Mouse (Mus musculus) urinary bladder, postnatal 25 days (tissue): Measurements from ENCODE around the gene Tmem53.
"Not testable (repeated sequence)": the region's sequence is repeated elsewhere in the genome, so short reads cannot be mapped to it uniquely, and the experiment has no call there.

Experiments used
- DNase-seq: peaks from one replicate; pipeline ENCODE4 v3.0.0; 2022; ENCODE audit warnings: low spot score

Tmem53 gene

DNA sequence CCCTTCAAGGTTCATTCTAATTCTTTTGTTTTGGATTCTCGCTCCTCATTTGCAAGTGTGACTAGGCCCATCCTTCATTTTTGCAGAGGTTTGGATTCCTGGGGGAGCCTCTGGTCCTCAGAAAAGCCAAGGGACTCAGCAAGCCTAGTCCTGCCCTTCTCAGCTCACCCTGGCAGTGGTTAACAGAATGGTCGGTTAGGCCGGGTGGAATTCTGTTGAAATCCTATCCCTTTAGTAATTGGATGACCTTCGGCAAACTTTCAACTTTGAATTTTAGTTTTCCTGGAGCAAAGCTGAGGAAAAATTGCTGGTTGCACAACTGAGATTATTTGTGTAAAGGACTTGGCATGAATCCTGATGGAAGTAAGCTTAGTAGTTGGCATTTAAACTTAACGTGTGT, 600 bp downstream of the Tmem53 start:
- DNase-seq: no peak

DNA sequence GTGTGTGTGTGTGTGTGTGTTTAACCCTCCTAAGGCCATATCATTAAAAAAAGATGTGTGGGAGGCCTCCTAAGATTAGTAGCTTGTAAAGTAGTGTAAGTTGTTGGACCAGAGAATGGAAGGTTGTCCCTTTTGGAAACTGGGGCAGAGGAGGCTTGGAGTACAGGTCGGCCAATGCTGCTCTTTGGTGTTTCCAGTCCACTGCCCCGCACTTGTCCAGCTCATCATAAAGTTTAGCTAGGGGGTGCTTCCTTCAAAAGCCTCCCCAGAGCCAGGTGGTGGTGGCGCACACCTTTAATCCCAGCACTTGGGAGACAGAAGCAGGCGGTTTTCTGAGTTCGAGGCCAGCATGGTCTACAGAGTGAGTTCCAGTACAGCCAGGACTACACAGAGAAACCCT, 1.0 kb downstream of the Tmem53 start:
- no peak for DNase-seq

DNA sequence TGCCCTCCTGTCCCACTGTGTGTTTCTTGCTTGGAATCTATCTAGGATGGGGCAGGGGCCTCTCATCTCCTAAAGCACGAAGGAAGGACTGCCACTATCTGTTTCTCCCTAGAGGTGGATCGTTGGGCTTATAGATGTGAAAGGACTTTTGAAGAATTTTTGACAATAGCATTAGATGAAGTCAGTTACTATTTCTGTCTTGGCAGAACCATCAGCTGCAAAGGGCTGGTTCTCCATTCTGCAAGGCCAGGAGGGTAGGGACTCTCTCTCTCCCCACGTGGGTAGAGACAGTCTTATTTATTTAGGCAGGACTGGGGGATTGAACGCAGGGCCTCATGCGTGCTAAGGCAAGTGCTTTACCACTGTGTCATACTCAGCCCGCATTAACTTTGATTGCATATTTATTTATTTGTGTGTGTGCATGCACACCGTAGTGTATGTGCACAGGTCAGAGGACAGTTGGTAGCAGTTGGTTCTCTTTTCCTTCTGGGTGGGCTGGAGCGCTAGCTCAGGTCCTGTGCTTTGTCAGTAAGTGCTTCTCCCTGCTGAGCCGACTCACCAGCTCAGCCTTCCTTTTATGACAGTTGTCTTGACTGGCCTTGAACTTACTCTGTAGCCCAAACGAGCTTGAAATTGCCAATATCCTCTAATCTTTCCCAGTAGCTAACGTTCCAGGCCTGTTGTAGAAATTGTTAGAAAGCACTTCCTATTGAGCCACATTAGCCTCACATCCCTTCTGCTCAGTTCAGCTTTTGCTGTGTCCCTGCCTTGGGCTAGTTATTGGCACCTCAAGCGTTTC, 1.7 kb downstream of the Tmem53 start:
- DNase-seq: no peak

DNA sequence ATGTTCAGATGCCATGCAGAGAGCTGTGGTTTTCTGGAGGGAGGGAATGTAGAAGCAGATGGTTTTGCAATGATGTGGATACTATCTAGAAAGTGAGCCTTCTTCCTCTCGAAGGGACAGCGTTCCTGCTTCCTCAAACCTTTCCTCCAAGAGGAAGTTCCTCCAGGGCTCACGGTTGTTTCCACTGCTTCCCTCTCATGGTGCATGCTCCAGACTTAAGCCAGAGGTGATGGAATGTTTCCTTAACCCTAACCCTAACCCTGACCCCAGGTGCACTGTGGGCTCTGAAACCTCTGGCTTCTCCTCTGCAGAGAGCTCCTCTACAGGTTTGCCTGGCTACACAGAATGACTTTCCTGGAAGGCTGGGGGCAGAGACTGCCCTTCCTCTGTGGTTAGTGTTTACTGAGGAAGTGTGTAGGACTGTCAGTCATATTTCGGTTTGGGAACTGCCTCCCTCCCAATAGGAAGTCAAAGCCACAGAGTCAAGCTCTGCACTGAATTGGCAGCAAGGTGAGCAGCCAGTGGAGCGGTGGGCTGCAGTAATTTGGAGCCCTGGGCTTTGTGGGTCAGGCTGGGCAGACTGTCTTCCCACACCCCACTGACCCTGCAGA, 2.4 kb downstream of the Tmem53 start:
- no peak for DNase-seq

DNA sequence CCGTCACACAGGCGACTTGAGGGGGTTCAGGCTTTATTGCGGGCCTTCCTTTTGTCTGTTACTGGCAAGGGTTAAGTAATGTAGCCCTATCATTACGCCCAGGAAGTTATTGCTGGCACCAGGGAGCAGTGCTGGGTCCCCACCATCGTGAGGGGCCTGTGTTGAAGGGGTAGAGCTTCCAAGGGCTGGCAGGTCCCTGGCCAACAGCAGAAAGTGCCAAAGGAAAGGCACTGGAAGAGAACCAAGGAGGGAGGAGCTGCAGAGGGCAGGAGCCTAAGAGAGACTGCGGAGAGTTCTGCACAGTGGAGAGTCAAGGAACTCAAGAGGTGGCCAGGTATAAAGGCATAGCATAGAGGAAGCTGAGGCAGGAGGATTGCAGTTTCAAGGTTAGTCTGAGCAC, 2.9 kb downstream of the Tmem53 start:
- no peak for DNase-seq

DNA sequence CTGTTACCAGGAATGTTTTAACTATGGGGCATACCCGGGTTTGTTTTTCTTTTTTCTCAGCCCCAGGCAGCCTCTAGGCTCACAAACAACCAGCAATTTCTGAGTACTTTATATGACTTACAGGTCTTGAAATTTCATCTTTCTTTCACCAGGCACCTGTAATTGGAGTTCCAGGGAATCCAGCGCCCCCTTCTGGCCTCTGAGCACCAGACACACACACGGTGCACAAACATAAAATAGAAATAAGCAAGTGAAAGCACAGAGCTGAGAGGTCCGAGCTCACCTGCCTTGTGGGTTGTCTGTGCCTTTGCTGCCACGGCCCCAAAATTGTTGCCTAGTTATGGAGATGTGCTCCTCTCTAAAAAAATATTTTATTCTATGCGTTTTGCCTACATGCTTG, 8.2 kb downstream of the Tmem53 start:
- not testable (repeated sequence) for DNase-seq

DNA sequence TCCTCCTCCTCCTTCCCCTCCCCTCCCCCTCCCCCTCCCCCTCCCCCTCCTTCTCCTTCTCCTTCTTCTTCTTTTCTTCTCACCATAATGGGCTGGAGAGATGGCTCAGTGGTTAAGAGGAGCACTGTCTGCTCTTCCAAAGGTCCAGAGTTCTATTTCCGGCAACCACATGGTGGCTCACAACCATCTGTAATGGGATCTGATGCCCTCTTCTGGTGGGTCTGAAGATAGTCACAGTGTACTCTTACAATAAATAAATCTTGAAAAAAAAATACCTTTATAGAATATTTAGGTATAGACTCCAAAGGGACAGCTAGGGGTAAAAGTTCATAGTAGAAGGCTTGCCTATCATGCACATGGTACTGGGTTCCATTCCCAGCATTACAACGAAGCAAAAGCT, 9.5 kb downstream of the Tmem53 start:
- DNase-seq: no peak

DNA sequence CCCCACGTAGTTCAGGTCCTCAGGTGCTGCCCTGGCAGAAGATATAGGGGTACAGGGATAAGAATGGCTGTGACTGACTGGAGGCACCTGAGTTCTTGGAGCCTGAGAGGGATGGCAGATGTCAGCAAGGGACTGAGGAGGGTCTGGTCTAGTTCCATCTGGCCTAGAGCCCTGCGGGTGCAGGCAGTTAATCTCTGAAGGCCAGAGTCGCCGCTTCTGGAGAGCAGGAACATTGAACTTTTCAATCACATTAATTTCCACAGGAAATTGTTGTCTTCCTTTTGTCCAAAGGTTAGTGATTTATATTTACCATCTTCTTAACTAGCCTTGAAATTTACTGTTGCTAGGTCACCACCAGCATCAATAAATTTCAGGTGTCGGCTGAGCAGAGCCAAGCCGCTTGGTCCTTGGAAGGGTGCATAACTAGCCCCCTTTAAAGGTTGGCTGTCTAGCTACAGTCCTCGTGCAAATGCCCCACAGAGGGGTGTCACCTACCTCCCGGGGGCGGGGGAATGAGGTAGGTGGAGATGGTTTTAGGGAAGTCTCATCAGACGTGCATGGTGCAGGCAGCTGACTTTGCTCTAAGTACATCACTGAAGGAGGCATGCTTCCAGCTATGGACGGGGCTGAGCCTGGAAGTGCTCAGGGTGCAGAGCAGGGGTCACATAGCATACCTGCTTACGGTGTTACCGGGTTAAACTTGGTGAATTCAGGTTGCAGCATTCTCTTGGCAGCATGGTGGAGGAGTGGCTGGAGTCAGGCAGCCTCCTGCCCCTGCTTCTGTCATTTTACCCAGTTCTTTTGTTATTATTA, 10.6 kb downstream of the Tmem53 start:
- no peak for DNase-seq

DNA sequence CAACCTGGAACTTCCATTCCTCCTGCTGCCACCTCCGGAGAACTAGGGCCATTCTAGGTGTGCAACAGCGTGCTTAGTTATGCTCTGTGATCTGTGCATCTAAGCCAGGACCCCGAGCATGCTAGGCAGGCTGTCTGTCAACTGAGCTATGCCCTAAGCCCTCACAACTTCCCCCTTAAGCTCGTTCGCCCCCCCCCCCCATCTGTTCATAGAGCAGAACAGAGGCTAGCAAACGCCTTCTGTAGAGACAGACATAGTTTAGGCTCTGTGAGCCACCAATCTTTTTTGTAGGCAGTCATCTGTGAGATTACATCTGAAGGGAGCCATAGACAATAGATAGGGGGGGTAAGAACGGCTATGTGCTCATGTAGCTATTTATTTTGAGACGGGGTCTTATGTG, 11.2 kb downstream of the Tmem53 start:
- no peak for DNase-seq

DNA sequence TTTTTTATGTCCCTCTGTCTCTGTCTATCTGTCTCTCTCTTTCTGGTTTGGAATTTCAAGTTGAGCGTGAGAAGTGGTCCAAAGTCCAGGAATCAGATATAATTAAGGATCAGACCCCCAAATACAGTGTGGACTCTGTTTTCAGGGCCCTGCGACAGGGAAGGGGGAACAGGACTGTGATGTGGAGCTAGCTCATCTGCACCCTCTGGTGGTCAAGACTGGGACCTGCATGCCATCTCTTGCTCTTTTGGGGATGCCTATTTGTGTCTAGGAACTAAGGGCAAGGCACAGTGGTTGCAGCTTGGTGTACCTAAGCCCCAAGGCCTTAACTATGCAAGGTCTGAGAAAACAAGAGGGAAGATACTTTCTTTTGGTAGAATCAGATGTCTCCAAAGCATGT, 15.5 kb downstream of the Tmem53 start:
- peak; percentile 66 for DNase-seq

DNA sequence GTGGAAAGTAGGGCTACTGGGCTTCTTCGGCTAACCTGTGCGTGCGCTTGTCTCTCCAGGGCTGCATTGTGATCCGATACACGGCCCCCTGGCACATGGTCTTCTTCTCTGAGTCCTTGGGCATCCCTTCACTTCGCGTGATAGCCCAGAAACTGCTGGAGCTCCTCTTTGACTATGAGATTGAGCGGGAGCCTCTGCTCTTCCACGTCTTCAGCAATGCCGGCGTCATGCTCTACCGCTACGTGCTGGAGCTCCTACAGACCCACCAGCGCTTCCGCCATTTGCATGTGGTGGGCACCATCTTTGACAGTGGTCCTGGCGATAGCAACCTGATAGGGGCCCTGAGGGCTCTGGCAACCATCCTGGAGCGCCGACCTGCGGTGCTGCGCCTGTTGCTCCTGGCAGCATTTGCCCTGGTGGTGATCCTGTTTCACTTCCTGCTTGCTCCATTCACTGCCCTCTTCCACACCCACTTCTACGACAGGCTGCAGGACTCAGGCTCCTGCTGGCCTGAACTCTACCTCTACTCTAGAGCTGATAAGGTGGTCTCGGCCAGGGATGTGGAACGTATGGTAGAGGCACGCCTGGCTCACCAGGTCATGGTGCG, 16.2 kb downstream of the Tmem53 start:
- DNase-seq: no peak

DNA sequence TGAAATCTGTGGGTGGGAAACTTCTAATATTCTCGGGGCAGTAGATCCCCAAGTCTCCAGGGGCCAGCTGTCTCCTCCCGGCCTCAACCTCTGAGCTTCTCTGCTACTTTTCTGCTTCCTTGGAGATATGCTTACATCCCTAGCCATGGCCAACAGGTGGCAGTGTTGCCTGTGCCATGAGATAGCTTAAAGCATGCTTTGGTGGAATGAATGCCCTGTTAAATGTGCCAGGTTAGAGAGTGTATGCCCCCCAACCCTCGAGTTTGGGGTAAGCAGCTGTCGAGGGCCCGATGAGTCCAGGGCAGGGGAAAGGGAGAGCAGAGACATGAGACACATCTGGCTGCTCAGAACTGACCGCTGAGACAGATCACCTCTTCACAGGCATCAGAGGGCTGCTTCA, 18.5 kb downstream of the Tmem53 start:
- DNase-seq: peak; percentile 67

DNA sequence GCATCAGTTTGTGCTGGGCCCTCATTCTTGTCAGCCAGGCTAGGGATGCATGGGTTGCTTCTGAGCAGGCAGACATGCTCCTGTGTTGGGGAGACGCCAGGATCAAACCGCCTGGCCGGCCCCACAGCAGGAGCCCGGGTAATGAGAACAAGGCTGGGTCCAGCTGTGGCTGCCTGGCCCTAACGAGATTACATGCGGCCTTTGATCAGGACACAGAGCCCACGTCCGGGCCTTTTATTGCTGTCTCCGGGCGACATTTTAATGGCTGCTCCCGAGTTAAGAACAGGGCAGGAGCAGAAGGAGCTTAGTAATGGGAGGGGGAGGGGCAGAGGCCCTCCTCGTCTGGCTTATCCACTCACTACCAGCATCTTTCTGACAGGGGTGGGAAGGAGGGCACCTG, 20.7 kb downstream of the Tmem53 start:
- DNase-seq: no peak

DNA sequence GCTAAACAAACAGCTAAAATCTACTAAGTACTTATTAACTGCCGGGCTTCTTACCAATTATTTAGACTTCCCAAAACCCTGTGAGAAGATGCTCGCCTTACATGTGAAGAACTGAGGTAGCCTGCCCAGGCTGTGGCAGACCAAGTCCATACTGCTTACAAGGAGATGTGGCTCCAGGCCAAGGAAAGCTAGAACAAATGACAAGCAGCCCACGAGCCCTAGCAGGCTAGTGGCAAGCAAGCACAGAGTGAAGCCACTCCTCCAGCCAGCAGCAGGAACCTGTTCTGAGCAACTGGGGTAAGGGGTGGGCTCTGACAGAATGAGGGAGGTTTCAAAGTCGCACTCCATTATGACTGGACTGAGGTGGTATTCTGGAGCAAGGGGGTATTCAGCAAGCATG, 23.0 kb downstream of the Tmem53 start:
- DNase-seq: no peak

DNA sequence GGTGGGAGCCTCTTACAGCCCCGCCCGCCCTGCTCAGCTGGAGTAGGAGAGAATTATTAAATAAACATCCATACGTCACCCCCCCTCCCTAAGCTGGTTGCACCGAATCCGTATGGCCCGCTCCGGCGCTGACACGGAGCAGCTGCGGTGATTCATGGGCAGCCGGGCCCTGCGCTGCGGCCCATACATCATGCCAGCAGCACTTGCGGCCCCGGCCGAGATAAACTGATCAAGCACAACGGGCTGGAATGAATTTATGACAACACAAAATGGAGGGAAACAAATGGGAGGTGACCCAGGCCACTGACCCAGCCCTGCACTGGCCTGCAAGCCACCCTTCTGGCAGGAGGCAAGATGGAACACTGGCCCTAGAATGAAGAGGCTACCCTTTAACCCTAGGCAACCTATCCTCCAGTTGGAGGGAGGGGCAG, 24.5 kb downstream of the Tmem53 start:
- DNase-seq: no peak

DNA sequence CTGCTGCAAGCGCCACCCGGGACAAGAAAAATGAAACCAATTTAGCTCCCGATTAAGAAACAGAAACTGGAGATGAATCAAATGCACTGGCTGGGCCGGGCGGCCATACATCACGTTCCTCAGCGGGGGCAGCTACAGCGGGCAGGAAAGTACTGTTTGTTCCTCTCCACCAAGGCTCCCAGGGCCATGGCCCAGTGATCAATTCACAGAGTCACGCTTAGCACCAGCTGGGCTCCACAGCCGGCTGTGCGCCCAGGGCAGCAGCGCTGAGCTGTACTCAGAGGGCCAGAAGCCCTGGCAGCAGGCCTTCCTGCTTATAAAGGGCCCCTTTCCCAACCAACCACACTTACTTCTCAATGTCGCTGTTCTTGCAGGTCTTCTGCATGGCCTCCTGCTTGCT, 25.3 kb downstream of the Tmem53 start:
- DNase-seq: no peak

DNA sequence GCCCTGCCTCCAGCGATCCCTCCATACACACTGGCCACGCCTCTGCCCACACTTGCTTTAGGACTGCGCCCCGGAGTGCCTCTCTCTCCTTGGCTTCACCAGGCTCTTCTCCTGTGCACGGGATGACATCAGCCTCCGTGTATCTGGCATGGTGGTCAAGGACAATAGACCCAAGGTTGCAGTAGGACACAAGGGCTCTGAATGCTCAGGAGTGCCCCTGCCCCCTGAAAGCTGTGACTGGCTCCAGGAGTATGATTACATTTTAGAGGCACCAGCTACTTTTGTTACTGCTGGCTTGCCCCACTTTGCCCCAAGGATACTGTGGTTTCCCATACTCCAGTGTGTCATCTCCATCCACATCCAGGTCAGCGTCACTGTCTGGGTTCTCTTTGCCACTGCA, 25.9 kb downstream of the Tmem53 start:
- DNase-seq: no peak

DNA sequence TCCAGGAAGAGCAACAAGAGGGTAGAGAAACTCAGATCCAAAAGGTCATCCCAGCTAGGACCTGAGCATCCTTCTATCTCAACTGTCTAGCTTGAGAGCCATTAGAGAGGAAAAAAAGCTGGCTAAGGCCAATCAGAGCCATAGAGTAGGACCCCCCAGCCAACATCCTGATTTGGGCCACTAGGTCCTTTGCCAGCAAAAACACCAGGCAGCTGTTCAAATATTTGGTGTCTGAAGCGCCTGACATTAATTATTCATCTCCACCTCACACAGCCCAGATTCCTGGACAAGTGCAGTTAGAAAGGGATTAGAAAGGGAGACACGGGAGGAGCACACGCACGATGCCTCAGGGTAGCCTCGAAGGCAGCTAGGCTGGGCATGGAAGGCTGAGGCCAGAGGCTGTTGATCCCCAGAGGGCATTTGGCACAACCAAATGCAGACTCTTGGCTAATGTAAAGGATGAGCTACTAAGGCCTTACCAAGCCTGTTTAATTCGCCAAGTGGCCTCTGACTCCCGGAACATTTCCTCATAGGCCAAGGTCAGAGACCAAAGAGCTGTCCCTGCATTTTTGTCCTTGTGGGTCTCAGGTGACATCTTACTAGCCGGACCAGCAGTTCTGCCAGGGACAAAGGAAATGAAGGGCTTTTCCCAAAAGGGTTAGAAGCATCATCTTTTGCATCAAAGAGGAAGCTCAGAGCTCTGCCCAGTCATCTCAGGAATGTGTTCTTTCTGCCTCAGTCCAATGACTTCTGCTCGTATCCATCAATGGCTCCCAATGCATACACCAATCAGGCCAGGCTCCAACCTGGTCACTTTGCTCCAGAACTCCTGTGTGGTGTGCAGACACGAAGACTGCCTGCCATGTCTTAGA, 26.9 kb downstream of the Tmem53 start:
- no peak for DNase-seq

DNA sequence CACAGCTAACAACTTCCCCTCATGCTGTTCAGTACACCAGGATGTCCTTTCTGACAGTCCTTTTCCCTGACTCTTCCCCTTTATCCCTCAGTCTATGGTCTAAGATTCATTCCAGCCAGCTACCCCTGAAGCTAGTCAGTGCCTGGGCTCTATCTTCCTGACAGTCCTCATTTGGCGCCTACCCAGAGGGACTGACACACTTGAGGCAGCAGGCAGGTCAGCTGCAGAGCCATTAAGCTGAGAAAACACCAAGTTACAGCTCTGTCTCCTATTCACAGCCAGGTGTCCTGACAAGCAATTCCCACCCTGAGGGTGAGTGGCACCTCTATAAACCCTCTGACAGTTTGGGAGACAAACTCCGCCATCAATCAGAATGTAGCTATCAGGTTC, 27.5 kb downstream of the Tmem53 start:
- DNase-seq: no peak

DNA sequence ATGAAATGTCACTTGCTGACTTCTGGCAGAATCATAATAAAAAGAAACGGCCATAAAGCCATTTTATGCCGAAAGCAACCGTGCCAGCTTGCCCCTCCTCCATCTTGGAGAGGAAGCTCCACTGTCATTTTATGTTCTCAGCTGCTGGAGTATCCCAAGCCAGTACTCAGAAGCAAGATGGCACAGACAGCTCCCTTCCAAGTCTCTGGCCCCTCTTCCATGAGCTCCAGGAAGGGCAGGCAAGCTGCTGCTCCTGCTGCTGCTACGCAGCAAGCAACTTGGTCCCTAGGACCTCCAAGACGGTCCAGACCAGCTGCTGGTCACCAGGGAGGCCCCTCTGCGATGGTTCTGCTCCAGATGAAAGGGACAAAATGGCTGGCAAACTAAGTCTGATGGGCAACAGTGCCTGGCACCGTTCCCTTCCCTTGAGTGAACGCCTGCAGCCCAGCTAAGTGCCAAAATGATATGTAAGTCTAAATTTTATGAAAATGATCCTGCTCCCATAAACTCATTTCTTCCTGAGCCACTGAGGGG, 28.7 kb downstream of the Tmem53 start:
- DNase-seq: no peak

DNA sequence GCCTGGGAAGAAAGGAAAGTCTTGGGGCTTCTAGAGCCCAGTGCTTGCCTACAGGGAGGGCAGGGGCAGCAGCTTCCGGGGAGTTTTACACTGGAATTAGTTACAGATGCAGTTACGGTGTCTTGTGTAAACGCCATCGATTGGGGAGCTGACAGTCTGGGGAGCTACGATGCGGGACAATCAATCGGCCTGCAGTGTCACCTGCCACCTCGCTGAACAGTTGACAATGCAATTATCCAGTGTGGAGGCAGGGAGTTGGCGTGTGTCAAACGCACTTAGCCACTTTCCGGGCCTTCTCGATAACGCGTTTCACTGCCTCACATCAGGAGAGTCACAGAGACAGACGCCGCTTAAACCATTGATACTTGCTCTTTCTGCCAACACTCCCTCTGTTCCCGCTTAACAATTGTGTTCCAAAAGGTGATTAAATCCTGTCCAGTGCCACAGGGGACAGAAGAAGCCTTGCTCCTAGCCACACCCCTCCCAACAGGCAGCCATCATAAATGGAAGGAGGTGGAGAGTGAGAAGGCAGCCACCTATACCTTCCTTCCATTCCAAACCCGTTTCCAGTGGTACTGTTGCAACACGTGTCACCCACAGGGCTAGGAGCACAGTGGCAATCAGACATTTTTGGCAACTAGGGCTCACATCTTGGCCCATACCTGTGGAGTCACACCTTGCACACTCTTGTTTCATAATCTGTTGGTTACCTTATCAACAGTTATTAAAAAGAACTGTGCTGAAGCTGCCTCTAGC, 29.5 kb downstream of the Tmem53 start:
- DNase-seq: no peak
